Mouse (Mus musculus): ENCODE results near the gene Gpr146.

DNA sequence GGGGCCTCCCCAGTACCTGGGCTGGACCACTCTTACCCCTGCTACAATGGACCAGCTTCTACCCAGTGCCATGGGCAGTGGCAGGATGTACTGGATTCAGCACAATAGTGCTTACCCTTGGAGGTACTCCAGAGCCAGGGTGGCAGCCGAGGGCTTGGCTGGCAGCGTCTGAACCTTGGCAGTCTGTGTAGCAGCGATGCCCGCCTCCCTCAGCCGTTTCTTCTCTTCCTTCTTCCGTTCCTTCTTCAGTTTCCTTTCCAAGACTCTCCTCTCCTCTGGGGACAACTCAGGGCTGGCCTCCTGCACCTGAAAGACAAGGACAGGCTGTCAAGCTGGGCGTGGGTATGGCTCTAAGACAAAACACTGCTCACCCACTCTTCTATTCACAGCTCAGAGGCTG lies 13.6 kb upstream of the Gpr146 start:
- TF ChIP-seq CTCF (IDR thresholded peaks at IDR 0.05; ENCODE audit: low read depth, low read length) (no peak), GATA2 (IDR thresholded peaks at IDR 0.05; ENCODE audit: borderline replicate concordance, low read depth, low read length) (no peak), POLR2AphosphoS5 (IDR thresholded peaks at IDR 0.05; ENCODE audit: insufficient replicate concordance, low read depth, low read length) (no peak), GATA1 (IDR thresholded peaks at IDR 0.05; ENCODE audit: borderline replicate concordance, low read length) (no peak)
